Mouse (Mus musculus) hindbrain, embryonic 13.5 days (tissue): ENCODE data around the gene Fcgbp. TPM values are rescaled to one million over a fixed set of nuclear protein-coding genes. Genes with fewer than 3 reads are reported as not detected.
"Not testable (repeated sequence)": the region's sequence is repeated elsewhere in the genome, so short reads cannot be mapped to it uniquely, and the experiment has no call there.

ENCODE experiments used
- ATAC-seq: fragments of 200-750 bp; cut with Nextera tagmentation; 2 replicates; pipeline ENCODE4 v1.8.0; 2017; ENCODE audit warnings: moderate TSS enrichment; ENCODE audit not compliant: low FRiP score
- H3K27ac ChIP-seq: fragments of 300-500 bp; sonication (generic); 2 replicates; pipeline ENCODE4 v1.5.1; 2015; ENCODE audit warnings: inconsistent platforms, mild to moderate bottlenecking, moderate library complexity
- H3K27me3 ChIP-seq: fragments of 300-500 bp; sonication (generic); 2 replicates; pipeline ENCODE4 v1.6.1; 2015; ENCODE audit warnings: mild to moderate bottlenecking, inconsistent platforms
- H3K36me3 ChIP-seq: fragments of 300-500 bp; sonication (generic); 2 replicates; pipeline ENCODE4 v1.6.1; 2015; ENCODE audit warnings: mild to moderate bottlenecking, inconsistent platforms
- H3K4me1 ChIP-seq: fragments of 300-500 bp; sonication (generic); replicated peaks from 2 replicates; pipeline ENCODE4 v1.6.1; 2015; ENCODE audit warnings: inconsistent platforms
- H3K4me2 ChIP-seq: fragments of 300-500 bp; sonication (generic); 2 replicates; pipeline ENCODE4 v1.6.1; 2015; ENCODE audit warnings: inconsistent platforms, mild to moderate bottlenecking, moderate library complexity
- H3K4me3 ChIP-seq: fragments of 300-500 bp; sonication (generic); 2 replicates; pipeline ENCODE4 v1.5.1; 2015; ENCODE audit warnings: mild to moderate bottlenecking, inconsistent platforms
- H3K9ac ChIP-seq: fragments of 300-500 bp; sonication (generic); 2 replicates; pipeline ENCODE4 v1.6.1; 2015; ENCODE audit warnings: mild to moderate bottlenecking, inconsistent platforms
- H3K9me3 ChIP-seq: fragments of 300-500 bp; sonication (generic); 2 replicates; pipeline ENCODE4 v1.6.1; 2016; ENCODE audit warnings: inconsistent platforms
- WGBS: fragments of 180-500 bp; shearing (Covaris S2); methylation state at CpG from one replicate; pipeline ENCODE4 v1.1.7; 2015; 5-methylcytosine and 5-hydroxymethylcytosine counted together
- polyA plus RNA-seq: library from polyadenylated mRNA; unstranded; fragments of >200 nt; fragmentation: Nextera tagmentation; extraction: Ambion mirVana; gene quantifications from 2 replicates; pipeline ENCODE4 v1.2.1, GENCODE M21; 2015

Gene Fcgbp
- polyA plus RNA-seq, 1 experiment from 2014 or later: 0.09 TPM

- no peak overlapping the region for H3K4me3 ChIP-seq
- H3K27me3 ChIP-seq: peaks cover 11% of the 10 kb centered on the region; the same call in 1 of the 2 replicates
- WGBS: 93% methylated on average over 16 of the region's 16 CpGs
- no peak for ATAC-seq
- no peaks in the 10 kb centered on the region for H3K4me1 ChIP-seq
- no peaks in the 10 kb centered on the region for H3K36me3 ChIP-seq
- no peak overlapping the region for H3K9ac ChIP-seq
- 0 out of 2 replicates have a peak, but pooled peaks cover 10% of the 10 kb centered on the region for H3K9me3 ChIP-seq
- no peak overlapping the region for H3K27ac ChIP-seq
- H3K4me2 ChIP-seq: no peak overlapping the region
Observed at GRCm38 (mm10) chr7:28099101-28099500, 28.1 kb downstream of the Fcgbp start.

- no peak overlapping the region for H3K27ac ChIP-seq
- WGBS: 69% methylated on average over 17 of the region's 17 CpGs
- 0 out of 2 replicates have a peak, but pooled peaks cover 10% of the 10 kb centered on the region for H3K9me3 ChIP-seq
- H3K4me3 ChIP-seq: no peak overlapping the region
- ATAC-seq: no peak
- peaks cover 18% of the 10 kb centered on the region for H3K27me3 ChIP-seq
- H3K4me2 ChIP-seq: no peak overlapping the region
- no peak overlapping the region for H3K9ac ChIP-seq
- H3K4me1 ChIP-seq: peaks cover 6% of the 10 kb centered on the region; the same call in 1 of the 2 replicates
- no peaks in the 10 kb centered on the region for H3K36me3 ChIP-seq
Observed at GRCm38 (mm10) chr7:28100596-28101590, 29.9 kb downstream of the Fcgbp start.

GRCm38 (mm10) chr7:28102936-28103335 is 31.9 kb downstream of the Fcgbp start:
- H3K36me3 ChIP-seq, H3K4me3 ChIP-seq, H3K9ac ChIP-seq, ATAC-seq, H3K4me1 ChIP-seq, H3K4me2 ChIP-seq, H3K27ac ChIP-seq: not testable (repeated sequence)
- Histone ChIP-seq H3K27me3 (peaks cover 18% of the 10 kb centered on the region), H3K9me3 (0 out of 2 replicates have a peak, but pooled peaks cover 10% of the 10 kb centered on the region)
- WGBS: 50% methylated on average over 5 of the region's 5 CpGs

GRCm38 (mm10) chr7:28104670-28105069 is 33.6 kb downstream of the Fcgbp start:
- Histone ChIP-seq H3K9me3 (no peaks in the 10 kb centered on the region), H3K36me3 (no peaks in the 10 kb centered on the region), H3K4me2 (peak overlapping the region; percentile 48), H3K4me1 (peaks cover 6% of the 10 kb centered on the region; the same call in 1 of the 2 replicates), H3K9ac (no peak overlapping the region), H3K27me3 (peaks cover 18% of the 10 kb centered on the region), H3K4me3 (peak overlapping the region; percentile 26), H3K27ac (no peak overlapping the region)
- ATAC-seq: no peak
- 7% methylated on average over 23 of the region's 23 CpGs for WGBS

- H3K4me1 ChIP-seq: peaks cover 6% of the 10 kb centered on the region; the same call in 1 of the 2 replicates
- WGBS: 93% methylated on average over 11 of the region's 11 CpGs
- H3K4me2 ChIP-seq: no peak overlapping the region
- peaks cover 18% of the 10 kb centered on the region for H3K27me3 ChIP-seq
- no peak overlapping the region for H3K27ac ChIP-seq
- no peak overlapping the region for H3K4me3 ChIP-seq
- no peaks in the 10 kb centered on the region for H3K9me3 ChIP-seq
- ATAC-seq: no peak
- H3K36me3 ChIP-seq: no peaks in the 10 kb centered on the region
- no peak overlapping the region for H3K9ac ChIP-seq
Observed at GRCm38 (mm10) chr7:28106241-28106640, 35.2 kb downstream of the Fcgbp start.

GRCm38 (mm10) chr7:28114648-28115047 is 43.6 kb downstream of the Fcgbp start:
- Histone ChIP-seq H3K27ac (no peak overlapping the region), H3K27me3 (no peaks in the 10 kb centered on the region), H3K4me3 (no peak overlapping the region), H3K9ac (no peak overlapping the region), H3K4me2 (no peak overlapping the region), H3K36me3 (no peaks in the 10 kb centered on the region), H3K4me1 (no peaks in the 10 kb centered on the region), H3K9me3 (no peaks in the 10 kb centered on the region)
- 86% methylated on average over 2 of the region's 2 CpGs for WGBS
- ATAC-seq: no peak

- ATAC-seq: no peak
- H3K9me3 ChIP-seq: no peaks in the 10 kb centered on the region
- no peaks in the 10 kb centered on the region for H3K4me1 ChIP-seq
- no peak within 1 kb of the TSS for H3K27ac ChIP-seq
- WGBS: 89% methylated on average over 5 of the region's 5 CpGs
- no peak within 1 kb of the TSS for H3K9ac ChIP-seq
- H3K4me2 ChIP-seq: no peak within 1 kb of the TSS
- H3K4me3 ChIP-seq: no peak within 1 kb of the TSS
- no peaks in the 10 kb centered on the region for H3K36me3 ChIP-seq
- H3K27me3 ChIP-seq: 0 out of 2 replicates have a peak, but pooled peaks cover 3% of the 10 kb centered on the region
Observed at GRCm38 (mm10) chr7:28129166-28129565, 58.1 kb downstream of the Fcgbp start, which contains the start of gene 9530053A07Rik. 9530053A07Rik (plus strand) TSS chr7:28129466.

- Histone ChIP-seq H3K4me2 (no peak overlapping the region), H3K36me3 (no peaks in the 10 kb centered on the region), H3K27me3 (peaks cover 11% of the 10 kb centered on the region; the same call in 1 of the 2 replicates), H3K4me1 (no peaks in the 10 kb centered on the region), H3K9ac (no peak overlapping the region), H3K27ac (no peak overlapping the region), H3K9me3 (no peaks in the 10 kb centered on the region), H3K4me3 (no peak overlapping the region)
- WGBS: 61% methylated on average over 5 of the region's 5 CpGs
- no peak for ATAC-seq
Observed at GRCm38 (mm10) chr7:28137613-28138012, 66.6 kb downstream of the Fcgbp start.

- no peaks in the 10 kb centered on the region for H3K4me1 ChIP-seq
- WGBS: 23% methylated on average over 3 of the region's 3 CpGs
- H3K9ac ChIP-seq: no peak overlapping the region
- H3K4me3 ChIP-seq: no peak overlapping the region
- peaks cover 20% of the 10 kb centered on the region for H3K27me3 ChIP-seq
- no peak overlapping the region for H3K27ac ChIP-seq
- no peaks in the 10 kb centered on the region for H3K9me3 ChIP-seq
- H3K36me3 ChIP-seq: no peaks in the 10 kb centered on the region
- peak; percentile 75; the same call in 1 of the 2 replicates for ATAC-seq
- no peak overlapping the region for H3K4me2 ChIP-seq
Observed at GRCm38 (mm10) chr7:28148263-28148662, 77.2 kb downstream of the Fcgbp start.

GRCm38 (mm10) chr7:28149841-28150240 is 78.8 kb downstream of the Fcgbp start:
- Histone ChIP-seq H3K36me3 (no peaks in the 10 kb centered on the region), H3K27me3 (peaks cover 20% of the 10 kb centered on the region), H3K4me2 (no peak overlapping the region), H3K4me3 (no peak overlapping the region), H3K9me3 (no peaks in the 10 kb centered on the region), H3K4me1 (no peaks in the 10 kb centered on the region), H3K9ac (peak overlapping the region; percentile 8; the same call in 1 of the 2 replicates), H3K27ac (no peak overlapping the region)
- WGBS: 91% methylated on average over 1 of the region's 1 CpGs
- ATAC-seq: no peak

- 13% methylated on average over 13 of the region's 13 CpGs for WGBS
- Histone ChIP-seq H3K36me3 (no peaks in the 10 kb centered on the region), H3K27ac (no peak overlapping the region), H3K27me3 (peaks cover 18% of the 10 kb centered on the region), H3K4me3 (no peak overlapping the region), H3K9me3 (no peaks in the 10 kb centered on the region), H3K4me2 (no peak overlapping the region), H3K4me1 (no peaks in the 10 kb centered on the region), H3K9ac (peak overlapping the region; percentile 30; the same call in 1 of the 2 replicates)
- no peak for ATAC-seq
Observed at GRCm38 (mm10) chr7:28151584-28152221, 80.7 kb downstream of the Fcgbp start.

- H3K27me3 ChIP-seq: peaks cover 12% of the 10 kb centered on the region; the same call in 1 of the 2 replicates
- ATAC-seq, H3K36me3 ChIP-seq, H3K9me3 ChIP-seq, H3K9ac ChIP-seq, H3K27ac ChIP-seq, H3K4me1 ChIP-seq, H3K4me3 ChIP-seq, H3K4me2 ChIP-seq: not testable (repeated sequence)
- 37% methylated on average over 5 of the region's 5 CpGs for WGBS
Observed at GRCm38 (mm10) chr7:28153595-28153994, 82.6 kb downstream of the Fcgbp start.
